Mouse (Mus musculus) liver, postnatal 0 days (tissue): ENCODE measurements at regions not wholly inside any gene's neighbourhood (a gene's known extent, or its start where the extent isn't known, plus 50 kb on each side); places are given as distances from the start of the nearest gene placed in this dataset.

Source experiments
- ATAC-seq: fragments of 200-750 bp; cut with Nextera tagmentation; 2 replicates; pipeline ENCODE4 v1.8.0; 2017; ENCODE audit warnings: mild to moderate bottlenecking, moderate library complexity
- DNase-seq: peaks from one replicate; pipeline ENCODE4 v3.0.0-alpha.2; 2016
- H3K27ac ChIP-seq: fragments of 300-500 bp; sonication (generic); 2 replicates; pipeline ENCODE4 v1.5.1; 2014; ENCODE audit warnings: antibody characterized with exemption, moderate library complexity, mild to moderate bottlenecking, low read depth
- H3K27me3 ChIP-seq: fragments of 300-500 bp; sonication (generic); 2 replicates; pipeline ENCODE4 v1.6.1; 2014; ENCODE audit warnings: low read length, control low read depth, mixed read lengths; ENCODE audit not compliant: insufficient read depth
- H3K36me3 ChIP-seq: fragments of 300-500 bp; sonication (generic); replicated peaks from 2 replicates; pipeline ENCODE4 v1.6.1; 2014; ENCODE audit warnings: mild to moderate bottlenecking, control low read depth, low read length, moderate library complexity, mixed read lengths; ENCODE audit not compliant: insufficient read depth
- H3K4me1 ChIP-seq: fragments of 300-500 bp; sonication (generic); 2 replicates; pipeline ENCODE4 v1.6.1; 2014; ENCODE audit warnings: antibody characterized with exemption, mild to moderate bottlenecking, control low read depth; ENCODE audit not compliant: insufficient read depth
- H3K4me2 ChIP-seq: fragments of 300-500 bp; sonication (generic); 2 replicates; pipeline ENCODE4 v1.6.1; 2014; ENCODE audit warnings: low read depth, mild to moderate bottlenecking, low read length, moderate library complexity, mixed read lengths
- H3K4me3 ChIP-seq: fragments of 300-500 bp; sonication (generic); 2 replicates; pipeline ENCODE4 v1.5.1; 2014; ENCODE audit warnings: low read depth, low read length
- H3K9ac ChIP-seq: fragments of 300-500 bp; sonication (generic); replicated peaks from 2 replicates; pipeline ENCODE4 v1.6.1; 2014; ENCODE audit warnings: mild to moderate bottlenecking, moderate library complexity
- H3K9me3 ChIP-seq: fragments of 300-500 bp; sonication (generic); 2 replicates; pipeline ENCODE4 v1.6.1; 2016; ENCODE audit warnings: mild to moderate bottlenecking, control low read depth, low read length, mixed read lengths
- CTCF ChIP-seq: sonication (generic); IDR thresholded peaks from 2 replicates; pipeline ENCODE4 v1.5.1; 2016; ENCODE audit warnings: antibody characterized with exemption, low read depth
- EP300 ChIP-seq: IDR thresholded peaks from 2 replicates; pipeline ENCODE4 v1.6.1; 2016; ENCODE audit warnings: antibody characterized with exemption, low read depth, mild to moderate bottlenecking
- WGBS: fragments of 180-500 bp; shearing (Covaris S2); extraction: QIAGEN DNeasy Blood & Tissue Kit; methylation state at CpG from one replicate; pipeline ENCODE4 v1.1.7; 2014; ENCODE audit not compliant: insufficient replicate concordance; 5-methylcytosine and 5-hydroxymethylcytosine counted together

DNA sequence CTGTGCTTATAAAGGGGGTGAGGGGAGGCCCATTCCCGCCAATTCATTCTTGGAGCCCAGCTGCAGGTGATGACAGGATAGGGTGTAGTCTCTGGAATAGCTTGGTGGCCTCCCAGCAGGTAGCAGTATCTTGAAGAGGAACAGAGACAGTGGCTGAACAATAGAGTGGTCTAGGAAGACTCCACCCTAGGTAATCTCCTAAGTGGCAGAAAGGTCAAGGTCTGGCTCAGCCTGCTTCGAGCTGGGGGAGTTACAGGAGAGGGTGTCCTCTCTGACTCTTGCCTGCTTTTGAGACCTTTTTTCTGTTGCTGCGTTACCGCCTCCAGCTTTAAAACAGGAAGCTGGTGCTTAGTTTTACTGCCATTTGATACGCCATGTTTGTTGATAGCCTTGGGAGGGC lies 143.7 kb downstream of the Otol1 start:
- H3K27ac ChIP-seq, result no peak overlapping the region
- no peaks in the 10 kb centered on the region for H3K27me3 ChIP-seq
- 63% methylated on average over 5 of the region's 5 CpGs for WGBS
- H3K4me3 ChIP-seq, result no peak overlapping the region
- H3K36me3 ChIP-seq, result no peaks in the 10 kb centered on the region
- no peak overlapping the region for H3K4me2 ChIP-seq
- TF ChIP-seq CTCF (no peak), EP300 (no peak)
- no peaks in the 10 kb centered on the region for H3K4me1 ChIP-seq
- ATAC-seq, result no peak
- H3K9me3 ChIP-seq, result no peaks in the 10 kb centered on the region
- H3K9ac ChIP-seq, result no peak overlapping the region
- DNase-seq, result no peak

GRCm38 (mm10) chr3:70160043-70160442 lies 152.6 kb downstream of the Otol1 start:
- no peaks in the 10 kb centered on the region for H3K4me1 ChIP-seq
- H3K9ac ChIP-seq, result no peak overlapping the region
- 76% methylated on average over 9 of the region's 9 CpGs for WGBS
- H3K4me3 ChIP-seq, result no peak overlapping the region
- H3K9me3 ChIP-seq, result no peaks in the 10 kb centered on the region
- H3K4me2 ChIP-seq, result no peak overlapping the region
- H3K36me3 ChIP-seq, result no peaks in the 10 kb centered on the region
- ATAC-seq, result no peak
- no peaks in the 10 kb centered on the region for H3K27me3 ChIP-seq
- DNase-seq, result no peak
- no peak for TF ChIP-seq CTCF
- no peak for TF ChIP-seq EP300
- no peak overlapping the region for H3K27ac ChIP-seq

DNA sequence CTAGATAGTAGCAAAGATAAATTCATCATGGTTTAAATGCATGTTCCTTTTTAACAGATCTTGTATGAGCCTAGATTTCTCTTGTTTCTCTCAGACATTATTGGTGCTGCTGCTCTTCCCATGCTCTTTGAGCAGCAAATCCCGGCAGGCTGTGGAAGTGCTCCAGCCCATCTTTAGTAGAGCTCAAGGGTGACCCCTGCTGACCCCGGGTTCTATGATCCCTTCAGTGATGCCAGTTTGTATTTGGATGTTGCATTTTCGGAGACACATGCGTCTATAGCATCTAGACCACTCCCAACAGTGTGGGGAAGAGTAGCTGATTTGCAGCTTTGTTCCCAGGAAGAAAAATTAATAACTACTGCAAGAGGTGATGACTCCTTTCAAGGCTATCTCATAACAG lies 164.3 kb downstream of the Otol1 start:
- Histone ChIP-seq H3K4me2 (no peak overlapping the region), H3K36me3 (no peaks in the 10 kb centered on the region), H3K4me1 (no peaks in the 10 kb centered on the region), H3K9ac (no peak overlapping the region), H3K4me3 (no peak overlapping the region), H3K9me3 (no peaks in the 10 kb centered on the region), H3K27me3 (no peaks in the 10 kb centered on the region), H3K27ac (no peak overlapping the region)
- TF ChIP-seq CTCF, result no peak
- TF ChIP-seq EP300, result no peak
- 36% methylated on average over 4 of the region's 4 CpGs for WGBS
- DNase-seq (no peak), ATAC-seq (no peak)

GRCm38 (mm10) chr3:70176391-70176790 lies 169.0 kb downstream of the Otol1 start:
- DNase-seq (no peak), ATAC-seq (no peak)
- Histone ChIP-seq H3K4me3 (no peak overlapping the region), H3K9ac (no peak overlapping the region), H3K27me3 (no peaks in the 10 kb centered on the region), H3K36me3 (no peaks in the 10 kb centered on the region), H3K9me3 (no peaks in the 10 kb centered on the region), H3K27ac (no peak overlapping the region), H3K4me2 (no peak overlapping the region), H3K4me1 (no peaks in the 10 kb centered on the region)
- no peak for TF ChIP-seq EP300
- no peak for TF ChIP-seq CTCF
- 65% methylated on average over 1 of the region's 1 CpGs for WGBS

DNA sequence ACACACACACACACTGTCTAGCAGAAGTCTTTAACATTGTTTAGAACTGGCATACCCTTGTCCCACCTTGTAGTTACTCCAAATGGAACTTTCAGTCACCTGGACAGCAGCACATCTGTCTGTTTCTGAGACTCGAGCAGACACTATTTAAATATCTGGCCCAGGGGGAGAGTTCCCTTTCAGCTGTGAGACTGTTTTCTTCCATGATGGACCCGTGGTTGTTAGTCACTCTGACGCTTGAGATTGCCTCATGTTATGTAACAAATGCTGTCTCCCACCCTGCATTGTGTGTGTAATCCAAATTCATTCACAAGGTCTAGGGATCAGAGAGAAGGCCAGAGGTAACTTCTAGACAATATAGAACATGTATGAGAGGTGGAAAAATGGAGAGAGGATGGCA lies 174.2 kb downstream of the Otol1 start:
- no peaks in the 10 kb centered on the region for H3K9me3 ChIP-seq
- ATAC-seq (no peak), DNase-seq (no peak)
- no peak overlapping the region for H3K4me3 ChIP-seq
- H3K27me3 ChIP-seq, result no peaks in the 10 kb centered on the region
- no peak overlapping the region for H3K4me2 ChIP-seq
- no peak overlapping the region for H3K9ac ChIP-seq
- no peaks in the 10 kb centered on the region for H3K4me1 ChIP-seq
- 52% methylated on average over 3 of the region's 3 CpGs for WGBS
- H3K27ac ChIP-seq, result no peak overlapping the region
- H3K36me3 ChIP-seq, result no peaks in the 10 kb centered on the region
- TF ChIP-seq EP300, result no peak
- TF ChIP-seq CTCF, result no peak

GRCm38 (mm10) chr3:70190741-70191140 lies 183.3 kb downstream of the Otol1 start:
- Histone ChIP-seq H3K4me3 (no peak overlapping the region), H3K9me3 (no peaks in the 10 kb centered on the region), H3K4me2 (no peak overlapping the region), H3K4me1 (no peaks in the 10 kb centered on the region), H3K27ac (no peak overlapping the region), H3K27me3 (no peaks in the 10 kb centered on the region), H3K9ac (no peak overlapping the region), H3K36me3 (no peaks in the 10 kb centered on the region)
- ATAC-seq (no peak), DNase-seq (no peak)
- TF ChIP-seq CTCF (no peak), EP300 (no peak)

DNA sequence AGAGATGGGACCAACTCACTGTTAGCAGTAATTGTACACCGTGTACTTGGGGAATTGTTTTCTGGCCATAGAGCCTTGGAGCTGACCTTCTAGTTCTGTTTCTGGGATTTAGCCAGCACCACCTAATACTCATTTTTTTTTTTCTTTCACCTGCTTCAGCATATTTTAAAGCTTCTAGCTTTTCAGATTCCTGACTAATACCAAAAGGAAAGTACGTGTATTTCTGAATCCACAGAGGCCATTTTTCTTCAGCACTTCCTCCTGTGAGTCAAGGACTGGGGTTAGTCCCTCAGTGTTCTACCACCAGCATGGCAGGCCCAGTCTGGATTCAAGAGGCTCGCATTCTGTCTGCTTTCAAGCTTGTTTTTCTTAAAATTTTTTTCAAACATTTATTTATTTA lies 189.3 kb downstream of the Otol1 start:
- no peaks in the 10 kb centered on the region for H3K4me1 ChIP-seq
- WGBS, result 75% methylated on average over 3 of the region's 3 CpGs
- TF ChIP-seq EP300, result no peak
- no peak for TF ChIP-seq CTCF
- DNase-seq, result no peak
- H3K9me3 ChIP-seq, result no peaks in the 10 kb centered on the region
- no peak overlapping the region for H3K4me3 ChIP-seq
- ATAC-seq, result no peak
- H3K4me2 ChIP-seq, result no peak overlapping the region
- no peak overlapping the region for H3K27ac ChIP-seq
- no peak overlapping the region for H3K9ac ChIP-seq
- H3K36me3 ChIP-seq, result no peaks in the 10 kb centered on the region
- no peaks in the 10 kb centered on the region for H3K27me3 ChIP-seq
